Mouse (Mus musculus): ENCODE measurements at regions not wholly inside any gene's neighbourhood (a gene's known extent, or its start where the extent isn't known, plus 50 kb on each side); places are given as distances from the start of the nearest gene placed in this dataset.

DNA sequence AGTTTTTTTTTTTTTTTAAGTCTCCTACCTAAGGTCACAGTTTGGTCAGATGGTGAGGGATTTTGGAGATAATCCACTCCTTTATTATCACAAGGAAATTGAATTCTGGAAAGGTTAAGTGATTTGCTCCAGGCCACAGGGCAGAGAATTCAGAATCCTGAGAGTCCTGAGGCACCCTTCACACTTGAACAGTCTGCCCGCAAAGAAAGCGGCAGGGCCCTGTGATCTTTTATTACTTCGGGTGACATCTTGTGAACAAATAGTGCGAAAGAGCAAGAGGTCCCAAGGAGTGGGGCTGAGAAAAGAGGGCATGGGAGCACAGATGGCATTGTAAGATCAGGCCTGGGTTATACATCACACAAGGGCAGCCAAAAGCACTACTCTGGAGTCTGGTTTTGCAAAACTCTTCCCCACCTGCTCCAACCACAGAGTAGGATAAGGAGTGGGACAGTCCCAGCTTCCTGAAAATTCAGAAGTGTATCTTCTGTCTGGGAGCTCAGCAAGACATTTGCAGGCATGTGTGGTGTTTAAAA lies 150.5 kb upstream of the Wdr11 start:
- DNase-seq (ENCODE audit: extremely low spot score in 1 of 2, low spot score in 1 of 2) = no peak

DNA sequence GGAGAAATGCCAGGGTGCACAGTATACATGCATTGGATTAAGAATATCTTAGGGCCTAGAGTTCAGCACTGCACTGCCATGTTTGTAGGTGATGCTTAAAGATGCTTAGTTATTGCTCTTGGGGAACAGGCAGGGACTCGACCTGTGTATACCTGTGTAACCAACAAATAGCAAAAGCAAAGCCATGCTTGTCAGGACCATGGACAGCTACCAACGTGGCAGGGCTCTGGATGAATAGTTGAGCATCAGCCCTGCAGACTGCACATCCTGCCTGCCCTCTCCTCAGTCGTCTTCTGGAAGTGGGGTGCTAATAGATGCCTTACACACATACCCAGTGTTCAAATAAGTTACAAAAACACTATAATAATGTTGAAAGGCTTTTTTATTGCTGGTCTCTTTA lies 122.2 kb upstream of the Wdr11 start:
- DNase-seq (ENCODE audit: extremely low spot score in 1 of 2, low spot score in 1 of 2) = no peak

DNA sequence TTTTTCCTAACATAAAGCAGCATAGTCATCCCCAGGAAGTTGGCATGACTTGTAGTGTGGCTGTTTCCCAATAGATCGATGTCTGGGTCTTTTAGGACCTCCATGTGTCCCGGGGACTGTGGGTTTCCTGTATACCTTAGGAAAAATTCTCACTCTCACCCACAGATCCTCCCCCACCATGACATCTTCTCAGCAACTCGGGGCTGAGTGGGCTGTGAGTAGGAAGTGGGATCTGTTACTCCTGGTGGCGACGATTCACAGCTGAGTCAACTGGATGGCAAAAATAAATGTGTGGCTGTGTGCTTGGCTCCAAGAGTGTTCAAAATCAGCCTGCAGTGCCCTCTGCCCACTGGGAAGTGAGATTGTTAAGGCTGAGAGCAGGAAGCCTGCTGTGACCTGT lies 107.9 kb upstream of the Wdr11 start:
- DNase-seq (ENCODE audit: extremely low spot score in 1 of 2, low spot score in 1 of 2) = peak; percentile 27 to 74

DNA sequence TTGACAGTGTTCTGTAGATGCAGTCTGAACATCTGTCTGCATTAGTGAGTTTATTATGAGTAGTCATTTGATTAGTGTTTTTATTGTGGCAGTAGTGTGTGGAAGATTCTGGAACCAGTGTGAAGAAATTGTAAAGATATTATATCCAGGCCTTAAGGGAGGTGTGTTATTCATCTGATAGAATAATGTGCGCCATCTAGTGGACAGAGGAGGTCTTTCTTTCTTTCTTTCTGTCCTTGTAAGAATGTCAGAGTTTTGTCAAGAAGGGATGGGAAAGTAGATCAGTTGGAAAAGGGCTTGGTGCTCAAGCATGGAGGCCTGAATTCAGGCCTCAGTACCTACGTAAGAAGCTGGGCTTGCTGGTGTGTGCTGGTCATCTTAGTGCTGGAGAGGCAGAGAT lies 84.8 kb upstream of the Wdr11 start:
- DNase-seq (ENCODE audit: extremely low spot score in 1 of 2, low spot score in 1 of 2) = peak in 1 of 2 experiments; percentile 84

DNA sequence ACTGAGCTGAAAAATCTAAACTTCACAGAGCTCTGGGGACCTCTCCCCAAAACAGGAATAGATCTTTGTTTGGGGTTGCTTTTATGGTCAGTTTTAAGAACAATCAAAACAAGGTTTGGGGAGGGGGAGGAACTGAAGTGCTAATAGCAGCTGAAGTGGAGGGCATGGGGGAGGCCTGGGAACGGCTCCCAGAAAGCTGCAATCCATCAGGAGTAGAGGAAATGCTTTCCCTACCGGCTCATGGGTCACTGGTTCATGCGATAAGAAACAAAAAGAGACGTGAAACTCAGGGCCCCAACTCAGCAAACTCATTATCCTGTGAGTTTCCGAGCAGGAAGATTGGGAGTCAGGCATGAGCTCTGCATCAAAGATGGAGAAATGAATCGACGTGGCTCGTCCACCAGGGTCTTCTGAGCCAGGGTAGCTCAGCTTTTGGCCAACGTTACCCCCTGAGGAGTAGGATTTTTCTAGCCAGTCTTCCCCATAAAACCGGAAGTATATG lies 82.0 kb upstream of the Wdr11 start:
- DNase-seq (ENCODE audit: extremely low spot score in 1 of 2, low spot score in 1 of 2) = no peak

DNA sequence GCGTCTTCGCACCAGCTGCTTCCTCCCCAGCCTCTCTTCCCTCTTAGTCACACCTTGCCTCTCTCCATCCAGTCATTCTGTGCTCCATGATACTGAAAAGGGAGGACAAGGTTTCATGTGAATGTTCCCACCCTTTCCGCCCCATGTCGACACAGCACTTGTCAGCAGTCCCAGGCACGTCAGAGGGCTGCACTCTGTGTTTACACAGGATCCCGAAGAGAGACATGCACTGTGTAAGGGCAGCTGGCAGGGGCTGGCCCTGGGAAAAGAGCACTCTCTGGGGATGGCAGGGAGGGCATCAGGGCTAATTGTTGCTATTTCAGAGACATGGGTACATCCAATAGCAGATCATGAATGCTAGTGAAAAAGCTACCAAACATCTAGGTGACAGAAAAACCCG lies 77.0 kb upstream of the Wdr11 start:
- DNase-seq (ENCODE audit: extremely low spot score in 1 of 2, low spot score in 1 of 2) = no peak

DNA sequence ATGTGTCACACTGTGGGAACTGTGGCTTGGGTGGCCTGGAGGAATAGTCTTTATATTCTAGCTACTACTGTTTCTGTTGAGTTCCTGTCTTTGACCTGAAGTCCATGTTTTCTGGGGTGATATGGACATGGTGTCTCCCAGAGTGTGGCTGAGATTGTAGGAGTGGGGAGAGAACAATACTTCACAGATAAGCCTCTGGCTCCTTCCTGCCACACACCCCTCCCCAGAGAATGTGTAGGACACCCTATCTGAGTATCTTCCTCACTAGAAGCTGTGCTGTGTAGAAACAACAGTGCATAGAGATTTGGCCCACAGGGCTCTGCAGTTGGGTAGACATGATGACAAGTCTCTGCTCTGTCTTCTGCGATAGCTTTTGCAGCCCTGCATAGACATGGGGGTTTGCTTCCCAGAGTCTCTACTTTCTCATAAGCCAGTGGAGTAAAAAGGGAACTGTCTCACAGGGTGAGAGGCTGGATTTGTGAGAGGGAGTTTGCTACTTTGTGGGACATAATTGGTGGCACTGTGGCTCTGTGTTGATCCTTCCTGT lies 67.2 kb upstream of the Wdr11 start:
- no peak for DNase-seq (ENCODE audit: extremely low spot score in 1 of 2, low spot score in 1 of 2)

DNA sequence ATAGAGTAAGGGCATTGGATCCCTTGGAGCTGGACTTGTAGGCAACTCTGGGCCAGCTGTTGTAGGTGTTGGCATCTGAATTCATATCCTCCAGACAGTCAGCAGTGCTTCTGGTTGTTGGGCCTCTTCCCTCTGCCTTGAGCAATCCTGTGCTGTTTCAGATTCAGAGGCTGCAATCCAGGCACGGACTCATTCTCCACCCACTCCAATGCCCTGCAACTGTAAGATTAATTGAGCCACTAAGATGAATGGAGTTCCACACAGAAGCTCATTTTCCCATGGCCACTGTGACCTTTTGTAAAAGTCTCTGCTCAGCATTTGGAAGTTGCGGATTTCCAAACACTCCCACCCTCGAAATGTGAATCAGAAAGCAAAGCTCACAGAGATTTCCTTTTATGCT lies 65.7 kb upstream of the Wdr11 start:
- no peak for DNase-seq (ENCODE audit: extremely low spot score in 1 of 2, low spot score in 1 of 2)

DNA sequence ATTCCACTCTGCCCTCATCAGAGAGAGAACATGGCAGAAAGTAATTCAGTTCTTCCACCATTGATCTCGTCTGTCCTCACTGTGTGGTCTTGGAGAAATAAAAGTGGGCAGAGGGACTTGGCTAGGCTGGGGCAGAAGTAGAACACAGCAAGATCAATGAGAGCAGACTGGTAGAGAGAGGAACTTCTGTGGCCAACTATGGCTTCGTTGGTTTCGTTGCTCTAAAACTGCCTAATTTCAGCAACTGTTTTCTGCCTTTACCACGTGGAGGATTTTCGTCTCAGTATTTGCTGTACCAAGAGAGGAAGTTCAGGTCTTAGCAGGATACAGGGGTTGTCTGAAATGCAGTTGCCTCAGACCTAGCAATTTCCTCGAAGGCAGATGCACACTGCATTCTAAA lies 63.4 kb upstream of the Wdr11 start:
- DNase-seq (ENCODE audit: extremely low spot score in 1 of 2, low spot score in 1 of 2) = no peak

DNA sequence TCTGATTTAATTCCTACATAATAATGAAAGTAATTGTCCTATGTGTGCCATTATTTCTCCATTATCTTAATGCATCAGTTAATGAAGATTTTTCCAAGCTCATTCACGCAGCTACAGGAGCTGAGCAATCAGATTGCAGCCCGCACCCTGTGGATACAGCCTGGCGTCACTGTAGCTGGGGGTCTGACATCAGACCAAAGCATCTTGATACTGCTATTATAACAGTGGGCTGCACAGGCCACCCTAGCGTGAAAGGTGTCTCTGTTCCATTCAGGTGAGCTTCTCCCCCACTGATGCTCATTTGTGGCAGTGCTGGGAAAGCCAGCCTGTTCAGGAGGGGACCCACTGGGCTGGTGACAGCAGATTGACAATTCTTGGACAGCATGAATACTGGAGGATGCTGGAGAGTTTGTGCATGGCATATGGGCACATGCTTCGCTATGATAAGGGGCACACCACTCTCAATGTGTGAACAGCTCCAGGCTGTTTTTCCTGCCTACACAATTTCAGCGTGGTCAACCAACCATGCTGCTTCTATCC lies 58.2 kb upstream of the Wdr11 start:
- DNase-seq (ENCODE audit: extremely low spot score in 1 of 2, low spot score in 1 of 2) = no peak
